Mouse (Mus musculus) bone marrow, adult 2 months (tissue): ENCODE results near the gene Lrrc31.
A peak's percentile ranks its signal among the peaks of the same experiment; 100 is the strongest.

ENCODE experiments used
- CTCF ChIP-seq: fragments of 200-500 bp; IDR thresholded peaks from 2 replicates; pipeline ENCODE4 v1.5.1; 2011; ENCODE audit warnings: low read length, control low read depth; ENCODE audit not compliant: control insufficient read depth, insufficient read depth
- POLR2A ChIP-seq: fragments of 200-500 bp; IDR thresholded peaks from 2 replicates; pipeline ENCODE4 v1.6.1; 2011; ENCODE audit warnings: low read depth, mild to moderate bottlenecking, control low read depth, low read length, borderline replicate concordance; ENCODE audit not compliant: control insufficient read depth

DNA sequence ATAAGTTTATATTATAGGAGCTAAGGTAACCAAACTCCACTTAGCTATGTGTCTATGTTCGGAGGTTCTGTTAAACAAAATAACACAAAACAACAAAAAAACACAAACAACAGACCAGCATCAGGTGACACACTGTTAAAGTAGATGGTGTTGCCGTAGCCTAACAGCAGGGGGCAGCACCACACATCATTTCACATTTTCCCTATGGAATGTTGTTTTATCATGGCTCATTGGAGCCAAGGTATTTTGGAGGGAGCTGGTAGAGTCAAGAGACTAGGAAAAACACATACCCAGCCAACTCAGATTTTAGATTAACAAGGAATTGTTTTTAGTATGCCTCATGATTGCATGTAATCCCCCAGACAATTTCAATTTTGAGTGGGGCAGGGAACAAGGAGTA, 3.3 kb downstream of the Lrrc31 start:
- TF ChIP-seq CTCF (peak; percentile 34), POLR2A (no peak)
